Mouse (Mus musculus) heart, adult 2 months (tissue): ENCODE measurements around the gene Gnaq.

Experiments
- CTCF ChIP-seq: fragments of 200-600 bp; IDR thresholded peaks from 2 replicates; pipeline ENCODE4 v1.8.1; 2022; ENCODE audit warnings: antibody characterized with exemption, mild to moderate bottlenecking, moderate library complexity
- EP300 ChIP-seq: fragments of 200-500 bp; IDR thresholded peaks from 2 replicates; pipeline ENCODE4 v1.6.1; 2011; ENCODE audit warnings: low read depth, low read length, control low read depth; ENCODE audit not compliant: insufficient read depth

- TF ChIP-seq EP300 (no peak), CTCF (no peak)
Observed at GRCm38 (mm10) chr19:16328074-16328850, 195.6 kb downstream of the Gnaq start.
